Mouse (Mus musculus): ENCODE results near the gene Slx4ip. TPM values are rescaled to one million over a fixed set of nuclear protein-coding genes. Genes with fewer than 3 reads are reported as not detected.

Slx4ip gene
- polyA plus RNA-seq, 2 experiments, result 3.4 to 5.3 TPM

GRCm38 (mm10) chr2:137114248-137115096 is 223.5 kb downstream of the Slx4ip start:
- ATAC-seq (ENCODE audit: low FRiP score, low read depth), result peak; percentile 41
- H3K27me3 ChIP-seq (ENCODE audit: control insufficient read depth, insufficient read depth, low read length), result peaks cover 5% of the 10 kb centered on the region; the same call in 1 of the 2 replicates

GRCm38 (mm10) chr2:137115241-137116024 is 224.4 kb downstream of the Slx4ip start:
- DNase-seq (ENCODE audit: low spot score), result no peak

More at GRCm38 (mm10) chr2:137114248-137115096, 223.5 kb downstream of the Slx4ip start:
- peak; percentile 86 for DNase-seq (ENCODE audit: low spot score)
- TF ChIP-seq POLR2A (IDR thresholded peaks at IDR 0.05; ENCODE audit: borderline replicate concordance, extremely low read depth, insufficient read depth, insufficient read length), result no peak
- no peaks in the 10 kb centered on the region for H3K36me3 ChIP-seq (ENCODE audit: control insufficient read depth, insufficient read depth, low read length)
- H3K4me1 ChIP-seq (ENCODE audit: control insufficient read depth, insufficient read depth, low read length), result peaks cover 31% of the 10 kb centered on the region
- under 1% methylated on average over 45 of the region's 51 CpGs for WGBS
- peak overlapping the region; percentile 63 for H3K27ac ChIP-seq (replicated peaks; ENCODE audit: low read depth, low read length)
- peak overlapping the region; percentile 77 for H3K4me3 ChIP-seq (replicated peaks; ENCODE audit: low read length)
- H3K9me3 ChIP-seq (ENCODE audit: control insufficient read depth, low read length), result no peaks in the 10 kb centered on the region
- peak overlapping the region; percentile 85 for H3K4me2 ChIP-seq (replicated peaks; ENCODE audit: low read depth, low read length, severe bottlenecking)
- H3K9ac ChIP-seq (ENCODE audit: low read depth, low read length, severe bottlenecking), result peak overlapping the region; percentile 72

GRCm38 (mm10) chr2:137116025-137116674 is 225.1 kb downstream of the Slx4ip start, which contains the start of gene Jag1:
TSS of gene Jag1 (minus strand) at chr2:137116644.
- WGBS, result under 1% methylated on average over 44 of the region's 59 CpGs
- ATAC-seq (ENCODE audit: low FRiP score, low read depth) (0 out of 2 replicates have a peak, but pooled peaks have one; percentile 1), DNase-seq (ENCODE audit: low spot score) (peak; percentile 58)
- Histone ChIP-seq H3K36me3 (ENCODE audit: control insufficient read depth, insufficient read depth, low read length) (no peaks in the 10 kb centered on the region), H3K27ac (replicated peaks; ENCODE audit: low read depth, low read length) (peak within 1 kb of the TSS; percentile 98), H3K9me3 (ENCODE audit: control insufficient read depth, low read length) (no peaks in the 10 kb centered on the region), H3K9ac (ENCODE audit: low read depth, low read length, severe bottlenecking) (peak within 1 kb of the TSS; percentile 87), H3K4me1 (ENCODE audit: control insufficient read depth, insufficient read depth, low read length) (peaks cover 20% of the 10 kb centered on the region), H3K4me3 (replicated peaks; ENCODE audit: low read length) (peak within 1 kb of the TSS; percentile 77), H3K4me2 (replicated peaks; ENCODE audit: low read depth, low read length, severe bottlenecking) (peak within 1 kb of the TSS; percentile 85), H3K27me3 (ENCODE audit: control insufficient read depth, insufficient read depth, low read length) (peaks cover 5% of the 10 kb centered on the region; the same call in 1 of the 2 replicates)
- TF ChIP-seq POLR2A (IDR thresholded peaks at IDR 0.05; ENCODE audit: borderline replicate concordance, extremely low read depth, insufficient read depth, insufficient read length), result no peak

More at GRCm38 (mm10) chr2:137115241-137116024, 224.4 kb downstream of the Slx4ip start:
- peak overlapping the region; percentile 85 for H3K4me2 ChIP-seq (replicated peaks; ENCODE audit: low read depth, low read length, severe bottlenecking)
- H3K9ac ChIP-seq (ENCODE audit: low read depth, low read length, severe bottlenecking), result peak overlapping the region; percentile 72
- no peak for TF ChIP-seq POLR2A (IDR thresholded peaks at IDR 0.05; ENCODE audit: borderline replicate concordance, extremely low read depth, insufficient read depth, insufficient read length)
- peaks cover 5% of the 10 kb centered on the region; the same call in 1 of the 2 replicates for H3K27me3 ChIP-seq (ENCODE audit: control insufficient read depth, insufficient read depth, low read length)
- H3K27ac ChIP-seq (replicated peaks; ENCODE audit: low read depth, low read length), result peak overlapping the region; percentile 73; the same call in 1 of the 2 replicates
- WGBS, result under 1% methylated on average over 40 of the region's 40 CpGs
- no peak for ATAC-seq (ENCODE audit: low FRiP score, low read depth)
- no peaks in the 10 kb centered on the region for H3K9me3 ChIP-seq (ENCODE audit: control insufficient read depth, low read length)
- peaks cover 24% of the 10 kb centered on the region for H3K4me1 ChIP-seq (ENCODE audit: control insufficient read depth, insufficient read depth, low read length)
- no peaks in the 10 kb centered on the region for H3K36me3 ChIP-seq (ENCODE audit: control insufficient read depth, insufficient read depth, low read length)
- H3K4me3 ChIP-seq (replicated peaks; ENCODE audit: low read length), result peak overlapping the region; percentile 77

GRCm38 (mm10) chr2:137116675-137117320 is 225.8 kb downstream of the Slx4ip start:
- DNase-seq (ENCODE audit: low spot score) (peak; percentile 99), ATAC-seq (ENCODE audit: low FRiP score, low read depth) (peak; percentile 81)
- H3K36me3 ChIP-seq (ENCODE audit: control insufficient read depth, insufficient read depth, low read length), result no peaks in the 10 kb centered on the region
- no peaks in the 10 kb centered on the region for H3K9me3 ChIP-seq (ENCODE audit: control insufficient read depth, low read length)
- H3K4me3 ChIP-seq (replicated peaks; ENCODE audit: low read length), result peak overlapping the region; percentile 77
- H3K9ac ChIP-seq (ENCODE audit: low read depth, low read length, severe bottlenecking), result peak overlapping the region; percentile 87
- TF ChIP-seq POLR2A (IDR thresholded peaks at IDR 0.05; ENCODE audit: borderline replicate concordance, extremely low read depth, insufficient read depth, insufficient read length), result 0 out of 2 replicates have a peak, but pooled peaks have one; percentile 67
- peak overlapping the region; percentile 98 for H3K27ac ChIP-seq (replicated peaks; ENCODE audit: low read depth, low read length)
- peak overlapping the region; percentile 85 for H3K4me2 ChIP-seq (replicated peaks; ENCODE audit: low read depth, low read length, severe bottlenecking)
- 3% methylated on average over 42 of the region's 61 CpGs for WGBS
- peaks cover 19% of the 10 kb centered on the region for H3K4me1 ChIP-seq (ENCODE audit: control insufficient read depth, insufficient read depth, low read length)
- H3K27me3 ChIP-seq (ENCODE audit: control insufficient read depth, insufficient read depth, low read length), result peaks cover 5% of the 10 kb centered on the region; the same call in 1 of the 2 replicates
